Mouse (Mus musculus) forebrain, embryonic 12.5 days (tissue): ENCODE results near the gene Spem2. TPM values are rescaled to one million over a fixed set of nuclear protein-coding genes. Genes with fewer than 3 reads are reported as not detected.
A peak's percentile ranks its signal among the peaks of the same experiment; 100 is the strongest.
"Not testable (repeated sequence)": the region's sequence is repeated elsewhere in the genome, so short reads cannot be mapped to it uniquely, and the experiment has no call there.

Source experiments
- ATAC-seq: fragments of 200-750 bp; cut with Nextera tagmentation; 2 replicates; pipeline ENCODE4 v1.8.0; 2017; ENCODE audit warnings: moderate TSS enrichment; ENCODE audit not compliant: low FRiP score
- H3K27ac ChIP-seq: fragments of 300-500 bp; sonication (generic); 2 replicates; pipeline ENCODE4 v1.5.1; 2016; ENCODE audit warnings: mild to moderate bottlenecking
- H3K27me3 ChIP-seq: fragments of 300-500 bp; sonication (generic); 2 replicates; pipeline ENCODE4 v1.6.1; 2016; ENCODE audit warnings: mild to moderate bottlenecking
- H3K36me3 ChIP-seq: fragments of 300-500 bp; sonication (generic); replicated peaks from 2 replicates; pipeline ENCODE4 v1.6.1; 2016; ENCODE audit warnings: mild to moderate bottlenecking
- H3K4me1 ChIP-seq: fragments of 300-500 bp; sonication (generic); 2 replicates; pipeline ENCODE4 v1.6.1; 2016
- H3K4me2 ChIP-seq: fragments of 300-500 bp; sonication (generic); 2 replicates; pipeline ENCODE4 v1.6.1; 2016; ENCODE audit warnings: mild to moderate bottlenecking, moderate library complexity
- H3K4me3 ChIP-seq: fragments of 300-500 bp; sonication (generic); replicated peaks from 2 replicates; pipeline ENCODE4 v1.5.1; 2016; ENCODE audit warnings: mild to moderate bottlenecking
- H3K9ac ChIP-seq: fragments of 300-500 bp; sonication (generic); 2 replicates; pipeline ENCODE4 v1.6.1; 2016; ENCODE audit warnings: mild to moderate bottlenecking
- H3K9me3 ChIP-seq: fragments of 300-500 bp; sonication (generic); 2 replicates; pipeline ENCODE4 v1.6.1; 2016
- WGBS: fragments of 180-500 bp; shearing (Covaris S2); methylation state at CpG from one replicate; pipeline ENCODE4 v1.1.7; 2016; 5-methylcytosine and 5-hydroxymethylcytosine counted together
- polyA plus RNA-seq: library from polyadenylated mRNA; unstranded; fragments of >200 nt; fragmentation: Nextera tagmentation; extraction: Ambion mirVana; gene quantifications from 2 replicates; pipeline ENCODE4 v1.2.1, GENCODE M21; 2016

The Spem2 gene
- polyA plus RNA-seq, result not detected in 2 replicates

DNA sequence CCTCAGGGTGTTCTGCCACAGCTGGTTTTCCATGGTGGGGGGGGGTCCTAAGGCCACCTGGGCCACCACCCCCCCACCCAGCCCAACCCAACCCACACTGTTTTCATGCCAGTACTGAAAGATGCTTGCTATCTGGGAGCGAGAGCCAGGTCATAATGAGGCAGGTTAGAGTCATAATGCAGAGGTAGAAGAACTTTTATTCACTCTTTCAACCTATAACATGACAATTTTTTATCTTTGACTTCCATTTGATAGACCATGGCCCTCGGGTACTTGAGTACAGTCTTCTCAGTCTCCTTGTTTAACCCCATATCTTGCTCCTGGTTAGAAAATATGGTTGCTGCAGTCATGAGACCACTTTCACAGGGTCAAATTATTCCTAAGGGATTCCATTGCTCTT, at the start of gene Spem2:
Gene Spem2, minus strand, starts transcription at position 101 of the 400 bp plus-strand sequence.
- Histone ChIP-seq H3K9ac (no peak within 1 kb of the TSS), H3K9me3 (0 out of 2 replicates have a peak, but pooled peaks cover 5% of the 10 kb centered on the region), H3K36me3 (no peaks in the 10 kb centered on the region), H3K4me3 (no peak within 1 kb of the TSS), H3K27me3 (no peaks in the 10 kb centered on the region), H3K4me1 (no peaks in the 10 kb centered on the region), H3K27ac (no peak within 1 kb of the TSS), H3K4me2 (no peak within 1 kb of the TSS)
- WGBS, result 87% methylated on average over 2 of the region's 2 CpGs
- ATAC-seq, result no peak

DNA sequence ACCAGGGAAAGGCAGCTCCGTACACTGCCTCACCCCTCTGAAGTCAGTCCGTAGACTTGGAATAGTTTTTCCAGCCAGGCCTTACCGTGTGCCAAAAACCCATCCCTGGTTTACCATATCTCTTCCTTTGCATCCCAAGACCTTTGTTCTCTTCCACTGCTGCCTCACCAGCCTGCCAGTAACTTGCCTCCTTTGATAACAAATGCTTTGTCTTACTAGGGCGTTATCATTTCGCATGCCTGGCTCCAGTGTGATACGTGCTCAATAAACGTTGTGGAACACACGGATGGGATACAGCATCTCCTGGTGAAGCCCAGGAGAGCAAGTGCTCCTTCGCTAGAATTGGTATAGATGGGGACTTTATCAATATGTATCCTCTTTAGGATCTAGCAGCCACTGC, 49.1 kb upstream of the Spem2 start:
- 0 out of 2 replicates have a peak, but pooled peaks cover 7% of the 10 kb centered on the region for H3K4me1 ChIP-seq
- no peak overlapping the region for H3K4me2 ChIP-seq
- no peak for ATAC-seq
- H3K36me3 ChIP-seq, result no peaks in the 10 kb centered on the region
- 70% methylated on average over 9 of the region's 9 CpGs for WGBS
- H3K27ac ChIP-seq, result no peak overlapping the region
- no peak overlapping the region for H3K9ac ChIP-seq
- no peaks in the 10 kb centered on the region for H3K9me3 ChIP-seq
- no peak overlapping the region for H3K4me3 ChIP-seq
- no peaks in the 10 kb centered on the region for H3K27me3 ChIP-seq

DNA sequence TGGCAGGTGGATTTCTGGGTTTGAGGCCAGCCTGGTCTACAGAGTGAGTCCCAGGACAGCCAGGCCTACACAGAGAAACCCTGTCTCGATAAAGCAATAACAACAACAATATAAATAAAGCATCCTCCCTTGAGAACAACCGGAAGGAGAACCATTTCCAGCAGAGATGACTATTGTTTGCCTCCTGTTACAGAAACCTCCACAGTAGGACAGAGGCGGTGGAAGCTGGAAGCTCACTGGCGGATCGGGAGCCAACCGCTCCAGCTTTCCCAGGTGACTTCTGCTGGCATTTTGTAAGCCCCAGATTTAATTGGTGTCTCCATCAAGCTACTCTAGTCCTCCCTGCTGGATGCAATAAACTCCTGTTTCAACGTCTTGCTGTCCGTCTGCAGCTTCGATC, 47.3 kb upstream of the Spem2 start:
- Histone ChIP-seq H3K27ac (no peak overlapping the region), H3K9ac (no peak overlapping the region), H3K9me3 (no peaks in the 10 kb centered on the region), H3K27me3 (no peaks in the 10 kb centered on the region), H3K4me1 (0 out of 2 replicates have a peak, but pooled peaks cover 7% of the 10 kb centered on the region), H3K4me2 (no peak overlapping the region), H3K4me3 (no peak overlapping the region), H3K36me3 (no peaks in the 10 kb centered on the region)
- ATAC-seq, result no peak
- 88% methylated on average over 9 of the region's 9 CpGs for WGBS

DNA sequence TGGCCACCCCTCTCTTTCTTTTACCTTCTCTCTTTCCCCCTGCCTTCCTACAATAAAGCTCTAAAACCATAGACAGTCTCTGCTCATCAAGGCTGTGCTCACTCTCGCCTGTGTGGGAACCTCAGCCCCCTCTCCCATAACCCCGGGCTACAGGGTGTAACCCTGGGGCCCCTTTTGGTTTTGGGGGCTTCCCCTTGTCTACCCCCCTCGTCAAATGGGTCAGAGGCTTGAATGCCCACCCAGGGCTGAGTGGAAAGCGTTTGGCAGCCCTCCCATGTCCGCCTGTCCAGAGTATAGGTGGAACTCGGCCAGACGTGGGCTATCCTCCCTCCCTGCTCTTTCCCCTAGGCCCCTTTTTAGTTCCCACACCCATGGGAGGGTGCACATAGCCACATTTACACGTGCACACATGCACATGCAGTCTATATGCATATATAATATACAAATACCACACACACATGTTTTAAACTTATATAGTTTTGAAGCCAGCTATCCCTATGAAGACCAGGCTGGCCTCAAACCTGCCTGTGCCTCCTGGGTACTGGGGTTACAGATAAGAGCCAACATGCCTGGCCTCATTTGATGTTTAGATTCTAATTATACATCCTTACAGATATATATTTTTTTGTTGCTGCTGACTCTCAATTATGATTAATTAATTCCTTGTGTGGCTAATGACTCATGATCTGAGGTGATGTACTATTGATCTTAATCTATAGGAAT, 46.0 kb upstream of the Spem2 start:
- Histone ChIP-seq H3K27ac (no peak overlapping the region), H3K36me3 (no peaks in the 10 kb centered on the region), H3K9me3 (no peaks in the 10 kb centered on the region), H3K4me2 (no peak overlapping the region), H3K4me3 (no peak overlapping the region), H3K27me3 (peaks cover 8% of the 10 kb centered on the region), H3K9ac (no peak overlapping the region), H3K4me1 (0 out of 2 replicates have a peak, but pooled peaks cover 7% of the 10 kb centered on the region)
- no peak for ATAC-seq
- WGBS, result 56% methylated on average over 8 of the region's 8 CpGs

- ATAC-seq, result not testable (repeated sequence)
- WGBS, result 80% methylated on average over 3 of the region's 3 CpGs
Measured at GRCm38 (mm10) chr11:69863729-69864128, 45.5 kb upstream of the Spem2 start.

GRCm38 (mm10) chr11:69858113-69858998, 40.1 kb upstream of the Spem2 start, which contains the start of gene Tnk1:
Gene Tnk1, minus strand, starts transcription at chr11:69858730.
- no peak within 1 kb of the TSS for H3K4me2 ChIP-seq
- no peak for ATAC-seq
- no peaks in the 10 kb centered on the region for H3K9me3 ChIP-seq
- H3K9ac ChIP-seq, result no peak within 1 kb of the TSS
- H3K27ac ChIP-seq, result no peak within 1 kb of the TSS
- no peaks in the 10 kb centered on the region for H3K36me3 ChIP-seq
- 20% methylated on average over 30 of the region's 30 CpGs for WGBS
- H3K27me3 ChIP-seq, result peaks cover 27% of the 10 kb centered on the region
- peaks cover 7% of the 10 kb centered on the region for H3K4me1 ChIP-seq
- H3K4me3 ChIP-seq, result no peak within 1 kb of the TSS

More at GRCm38 (mm10) chr11:69863729-69864128, 45.5 kb upstream of the Spem2 start:
- H3K9me3 ChIP-seq, H3K4me3 ChIP-seq, H3K4me1 ChIP-seq, H3K27ac ChIP-seq, H3K36me3 ChIP-seq, H3K4me2 ChIP-seq, H3K9ac ChIP-seq: not testable (repeated sequence)
- peaks cover 13% of the 10 kb centered on the region for H3K27me3 ChIP-seq

- Histone ChIP-seq H3K36me3 (peaks cover 17% of the 10 kb centered on the region), H3K27ac (0 out of 2 replicates have a peak overlapping the region, but pooled peaks have one; percentile 33), H3K4me1 (peaks cover 12% of the 10 kb centered on the region), H3K4me3 (no peak overlapping the region), H3K9ac (no peak overlapping the region), H3K9me3 (no peaks in the 10 kb centered on the region), H3K27me3 (peaks cover 27% of the 10 kb centered on the region), H3K4me2 (peak overlapping the region; percentile 4; the same call in 1 of the 2 replicates)
- ATAC-seq, result no peak; the same call in 1 of the 2 replicates
- 16% methylated on average over 16 of the region's 16 CpGs for WGBS
Measured at GRCm38 (mm10) chr11:69855347-69855746, 37.1 kb upstream of the Spem2 start.

GRCm38 (mm10) chr11:69854680-69855079, 36.4 kb upstream of the Spem2 start:
- Histone ChIP-seq H3K9ac (no peak overlapping the region), H3K27ac (0 out of 2 replicates have a peak overlapping the region, but pooled peaks have one; percentile 33), H3K4me1 (peaks cover 15% of the 10 kb centered on the region), H3K4me3 (no peak overlapping the region), H3K9me3 (no peaks in the 10 kb centered on the region), H3K27me3 (peaks cover 23% of the 10 kb centered on the region), H3K36me3 (peaks cover 23% of the 10 kb centered on the region), H3K4me2 (no peak overlapping the region)
- ATAC-seq, result no peak
- 88% methylated on average over 10 of the region's 10 CpGs for WGBS

DNA sequence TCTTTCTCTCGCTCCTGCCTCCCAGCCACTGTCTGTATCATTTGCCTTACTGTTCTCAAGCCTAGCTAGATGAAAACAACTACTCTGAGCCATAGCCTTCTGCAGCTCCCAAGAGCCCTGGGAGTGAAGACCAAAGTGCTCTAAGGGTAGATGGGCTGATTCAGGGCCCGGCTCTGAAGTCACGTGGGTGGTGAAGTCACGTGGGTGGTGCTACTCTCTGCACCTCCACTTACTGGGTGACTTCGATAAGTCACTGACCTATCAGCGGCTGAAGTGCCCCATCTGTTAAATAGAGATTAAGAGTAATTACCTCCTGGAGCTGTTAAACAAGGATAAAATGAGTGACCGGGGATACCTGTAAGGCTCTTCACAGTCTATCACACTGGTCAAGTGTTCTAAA, 35.7 kb upstream of the Spem2 start:
- peaks cover 15% of the 10 kb centered on the region for H3K4me1 ChIP-seq
- 79% methylated on average over 7 of the region's 7 CpGs for WGBS
- H3K27me3 ChIP-seq, result peaks cover 16% of the 10 kb centered on the region
- H3K27ac ChIP-seq, result no peak overlapping the region
- no peak overlapping the region for H3K4me3 ChIP-seq
- no peak overlapping the region for H3K4me2 ChIP-seq
- H3K9ac ChIP-seq, result no peak overlapping the region
- H3K36me3 ChIP-seq, result peaks cover 30% of the 10 kb centered on the region
- no peak for ATAC-seq
- no peaks in the 10 kb centered on the region for H3K9me3 ChIP-seq

DNA sequence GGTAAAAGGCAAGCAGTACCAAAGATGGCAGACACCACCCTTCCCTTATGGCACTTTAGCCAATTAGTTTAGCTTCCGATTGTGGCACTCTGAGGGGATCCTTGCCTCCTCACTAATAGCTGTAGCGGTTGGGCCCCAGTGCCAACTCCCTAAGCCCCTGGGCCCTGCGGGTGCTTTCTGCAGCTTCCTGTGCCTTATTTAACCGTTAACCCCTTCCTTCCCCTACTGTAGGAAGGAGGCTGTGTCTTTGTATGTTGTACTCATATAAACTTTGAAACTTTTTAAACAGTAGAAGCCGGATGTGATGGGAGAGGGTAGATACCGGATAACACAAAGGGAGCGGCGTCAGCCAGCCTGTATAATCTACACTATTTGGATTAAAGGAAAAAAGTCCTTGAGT, 32.5 kb upstream of the Spem2 start:
- Histone ChIP-seq H3K9ac (no peak overlapping the region), H3K36me3 (peaks cover 40% of the 10 kb centered on the region), H3K4me2 (no peak overlapping the region), H3K4me3 (no peak overlapping the region), H3K9me3 (no peaks in the 10 kb centered on the region), H3K27me3 (no peaks in the 10 kb centered on the region), H3K27ac (no peak overlapping the region), H3K4me1 (peaks cover 32% of the 10 kb centered on the region)
- no peak for ATAC-seq
- WGBS, result 81% methylated on average over 8 of the region's 8 CpGs

- Histone ChIP-seq H3K4me1 (peaks cover 33% of the 10 kb centered on the region), H3K36me3 (peaks cover 40% of the 10 kb centered on the region), H3K9me3 (no peaks in the 10 kb centered on the region), H3K27me3 (no peaks in the 10 kb centered on the region), H3K4me2 (no peak overlapping the region), H3K9ac (no peak overlapping the region), H3K4me3 (no peak overlapping the region), H3K27ac (no peak overlapping the region)
- WGBS, result 92% methylated on average over 15 of the region's 15 CpGs
- ATAC-seq, result no peak
Measured at GRCm38 (mm10) chr11:69849884-69850283, 31.6 kb upstream of the Spem2 start.

- Histone ChIP-seq H3K4me3 (no peak overlapping the region), H3K4me1 (peaks cover 32% of the 10 kb centered on the region), H3K9ac (no peak overlapping the region), H3K9me3 (no peaks in the 10 kb centered on the region), H3K36me3 (peaks cover 40% of the 10 kb centered on the region), H3K27ac (no peak overlapping the region), H3K4me2 (no peak overlapping the region), H3K27me3 (no peaks in the 10 kb centered on the region)
- WGBS, result 92% methylated on average over 9 of the region's 9 CpGs
- ATAC-seq, result no peak
Measured at GRCm38 (mm10) chr11:69849128-69849527, 30.9 kb upstream of the Spem2 start.
